Mouse (Mus musculus): ENCODE data around the gene 3110040M04Rik. TPM values are rescaled to one million over a fixed set of nuclear protein-coding genes. Genes with fewer than 3 reads are reported as not detected.

The 3110040M04Rik gene
- total RNA-seq, 2 experiments from 2014 or later, result not detected

DNA sequence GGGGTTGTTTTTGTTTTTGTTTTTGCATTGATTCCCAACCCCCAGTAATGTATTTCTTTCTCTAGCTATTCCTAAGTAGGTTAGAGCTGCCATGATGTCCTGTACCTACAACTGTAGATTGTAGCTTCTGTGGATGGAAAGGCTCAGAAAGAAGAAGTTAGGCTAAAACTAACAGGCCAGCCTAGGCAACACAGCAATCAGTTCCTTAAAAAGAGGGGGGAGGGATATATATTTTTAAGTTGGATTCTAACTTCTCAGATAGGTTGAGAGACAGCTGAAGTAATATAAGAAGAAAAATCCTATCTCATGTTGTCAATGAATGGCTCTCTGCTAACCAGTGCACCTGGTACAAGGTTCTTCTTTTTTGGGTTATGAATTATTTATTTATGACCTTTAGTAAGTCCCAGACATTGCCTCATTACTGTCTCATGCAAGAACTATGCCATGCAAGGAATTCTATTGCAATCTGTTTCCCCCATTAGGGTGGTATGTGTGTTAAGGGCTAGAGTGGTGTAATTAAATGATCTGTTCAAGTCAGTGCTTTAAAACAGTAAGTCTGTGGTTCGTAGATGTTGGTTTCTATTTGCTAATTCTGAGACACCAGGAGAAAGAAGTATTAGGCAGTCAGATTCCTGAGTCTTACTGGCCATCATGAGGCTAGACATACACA lies 24.5 kb downstream of the 3110040M04Rik start:
- intact Hi-C loops (cut with DNase I), result no loop called here
- no peak for DNase-seq

DNA sequence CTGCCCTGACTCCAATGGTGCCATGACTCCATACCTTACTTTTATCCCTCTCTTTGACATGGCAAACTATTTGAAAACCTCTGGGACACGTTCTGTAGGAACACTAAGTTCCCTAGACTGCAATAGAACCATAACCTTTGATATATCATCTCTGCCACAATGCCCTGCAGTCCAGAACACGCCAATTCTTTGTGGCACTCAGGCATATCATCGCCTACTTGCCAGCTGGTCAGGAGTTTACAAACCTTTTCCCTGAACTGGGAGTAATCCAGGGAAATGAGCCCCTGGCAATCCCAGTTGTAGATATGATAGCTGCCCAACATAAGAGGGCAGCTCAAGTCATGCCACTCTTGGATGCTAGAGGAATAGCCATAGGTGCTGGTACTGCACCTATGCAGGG lies 28.4 kb downstream of the 3110040M04Rik start:
- intact Hi-C loops (cut with DNase I), result no loop called here
- no peak for DNase-seq

DNA sequence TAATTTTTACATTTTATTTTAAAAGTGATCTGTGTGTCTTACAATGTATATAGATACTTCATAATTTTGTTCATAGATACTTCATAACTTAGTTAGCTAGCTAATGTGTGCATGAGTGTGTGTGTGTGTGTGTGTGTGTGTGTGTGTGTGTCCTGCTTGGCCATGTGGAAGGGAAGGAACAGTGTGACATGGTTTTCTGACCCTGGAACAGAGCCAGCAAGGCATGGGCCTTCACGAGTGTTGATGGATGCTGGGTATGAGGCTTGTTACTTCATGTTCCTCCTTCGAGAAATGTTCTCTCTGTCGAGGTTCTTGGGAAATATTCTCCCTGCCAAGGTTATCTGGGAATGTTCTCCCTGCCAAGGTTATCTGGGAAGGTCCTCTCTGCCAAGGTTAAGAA lies 29.8 kb downstream of the 3110040M04Rik start:
- intact Hi-C loops (cut with DNase I), result no loop called here
- DNase-seq, result no peak

DNA sequence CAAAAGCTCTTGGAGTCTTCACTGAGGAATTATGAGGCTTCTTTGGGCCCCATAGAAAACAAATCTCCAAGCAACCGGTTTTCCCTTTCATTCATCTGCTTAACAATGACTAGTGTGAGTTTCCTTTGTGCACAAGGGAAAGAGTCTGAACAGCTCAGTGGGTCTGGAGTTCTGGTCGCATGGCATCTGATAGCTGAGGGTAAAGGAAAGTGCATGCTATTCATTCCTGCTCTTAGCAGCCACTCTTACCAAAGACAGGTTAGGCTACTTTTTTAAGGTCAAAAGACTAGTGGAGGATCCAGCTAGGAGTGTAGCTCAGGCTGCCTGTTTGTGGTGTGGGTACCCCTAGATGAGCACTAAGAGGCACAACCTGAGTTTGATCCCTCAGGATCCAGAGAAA lies 31.7 kb downstream of the 3110040M04Rik start:
- no peak for DNase-seq
- intact Hi-C loops (cut with DNase I), result loop anchor here (5.0 kb wide), 1 partner anchor 107 kb away; the partner anchor contains the start of gene Ivns1abp

DNA sequence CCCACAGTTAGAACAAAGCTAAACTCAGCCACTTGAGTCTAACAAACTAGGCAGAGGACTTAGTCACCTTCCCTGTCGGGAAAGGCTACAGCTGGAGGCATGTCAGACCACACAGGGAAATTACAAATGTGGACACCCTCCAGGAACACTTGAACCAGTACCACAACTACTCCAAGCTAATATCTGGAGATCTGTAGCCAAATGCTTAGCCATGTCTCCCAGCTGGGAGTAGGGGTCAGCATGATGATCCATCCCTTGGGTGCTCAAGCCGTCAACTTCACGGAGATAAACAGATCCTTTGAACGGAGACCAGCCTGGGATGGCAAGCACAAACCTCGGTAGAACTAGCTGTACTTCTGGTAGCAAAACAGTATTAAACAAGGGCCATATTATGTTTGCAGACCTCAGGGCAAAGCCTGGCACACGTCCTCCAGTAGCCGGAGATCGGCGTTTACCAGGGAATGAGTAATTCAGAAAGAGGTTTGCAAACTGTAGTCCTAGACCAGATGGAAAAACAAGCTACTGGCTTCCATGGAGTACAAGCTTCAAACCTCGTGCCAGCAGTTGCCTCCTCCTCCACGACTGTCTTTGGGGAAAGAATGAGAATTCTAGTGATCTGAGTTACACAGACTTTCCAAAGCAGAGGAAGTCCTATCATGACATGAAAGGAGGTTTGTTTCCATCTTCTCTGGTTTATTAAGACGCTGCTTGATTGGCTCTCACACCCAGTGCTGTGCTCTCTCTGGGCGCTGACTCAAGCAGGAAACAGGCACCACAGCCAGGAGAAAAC lies 32.4 kb downstream of the 3110040M04Rik start:
- DNase-seq, result peak; percentile 37 to 61
- intact Hi-C loops (cut with DNase I), result loop anchor here (5.0 kb wide), 1 partner anchor 106 kb away; the partner anchor contains the start of gene Ivns1abp

DNA sequence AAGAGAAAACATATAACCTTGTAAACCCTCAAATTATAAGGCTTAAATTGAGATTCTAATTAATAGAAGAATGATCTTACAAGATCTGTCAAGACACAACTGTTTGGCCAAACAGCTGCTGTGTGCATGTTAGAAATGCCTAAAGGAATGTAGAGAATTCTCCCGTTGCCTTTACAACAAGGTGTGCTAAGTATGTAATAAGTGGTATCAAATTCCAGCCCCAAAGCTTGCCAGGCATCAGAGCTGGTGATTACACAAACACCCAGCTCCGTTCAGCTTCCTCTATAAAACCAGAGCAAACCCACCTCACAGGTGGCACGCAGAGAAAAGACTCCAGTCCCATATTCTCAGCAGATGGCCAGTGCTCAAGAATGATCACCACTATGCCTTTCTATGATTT lies 33.9 kb downstream of the 3110040M04Rik start:
- intact Hi-C loops (cut with DNase I), result loop anchor here (5.0 kb wide), 1 partner anchor 105 kb away; the partner anchor contains the start of gene Ivns1abp
- no peak for DNase-seq

DNA sequence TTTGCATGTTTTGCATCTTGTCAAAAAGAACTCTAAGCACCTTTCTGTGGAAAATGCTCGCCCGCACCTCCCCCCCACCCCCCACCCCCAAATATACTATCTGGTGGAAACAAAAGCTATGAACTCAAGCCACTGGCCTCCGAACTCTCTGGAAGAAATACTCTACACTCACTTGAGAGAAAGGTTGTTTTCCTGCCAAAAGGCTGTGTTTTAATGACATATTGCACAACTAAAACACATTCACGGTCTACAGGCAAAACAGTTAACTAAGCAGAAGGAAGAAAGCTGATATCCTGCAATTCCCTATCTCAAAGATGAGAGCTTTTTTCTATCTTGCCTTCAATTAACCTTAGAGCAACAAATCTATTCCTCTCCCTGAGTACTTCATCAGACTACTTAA lies 39.4 kb downstream of the 3110040M04Rik start:
- intact Hi-C loops (cut with DNase I), result no loop called here

DNA sequence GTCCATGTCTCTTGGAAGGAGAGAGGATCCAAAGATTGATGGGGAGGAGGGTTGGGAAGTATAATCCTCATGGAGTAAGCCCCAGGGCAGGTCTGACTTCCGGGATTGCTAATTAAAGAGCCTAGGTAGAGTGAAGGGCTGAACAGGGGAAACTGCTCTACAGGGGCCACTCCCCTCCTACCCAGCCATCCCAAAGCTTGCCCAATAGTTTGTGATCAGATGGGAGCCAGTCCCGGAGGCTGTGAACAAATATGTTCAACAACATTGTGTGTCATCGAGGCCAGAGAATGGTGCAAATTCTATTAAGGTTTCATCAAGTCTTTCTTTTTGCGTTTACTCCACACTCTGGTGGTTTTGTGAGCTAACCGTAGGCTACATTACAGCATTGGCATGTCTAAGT lies 40.1 kb downstream of the 3110040M04Rik start:
- intact Hi-C loops (cut with DNase I), result no loop called here
- no peak for DNase-seq

More for the DNA sequence above, 39.4 kb downstream of the 3110040M04Rik start:
- no peak for DNase-seq

DNA sequence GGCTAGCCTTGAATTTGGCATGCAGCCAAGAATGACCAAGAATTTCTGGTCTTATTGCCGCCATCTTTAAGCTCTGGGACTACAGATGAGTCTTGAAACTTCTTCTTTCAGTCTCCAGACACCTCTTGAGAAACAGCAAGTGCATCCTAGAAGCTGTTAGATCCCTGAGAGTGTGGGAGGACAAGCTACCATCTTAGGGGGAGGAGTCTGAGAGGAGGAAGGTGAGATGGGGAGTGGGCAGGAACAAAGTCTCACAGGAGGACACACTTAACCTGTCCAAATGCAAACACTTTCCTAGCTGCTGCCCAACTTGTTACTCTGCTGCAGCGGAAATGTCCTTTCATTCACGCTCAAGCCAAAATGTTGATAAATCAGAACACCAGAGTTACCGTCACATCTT lies 40.8 kb downstream of the 3110040M04Rik start:
- intact Hi-C loops (cut with DNase I), result no loop called here
- DNase-seq, result no peak

DNA sequence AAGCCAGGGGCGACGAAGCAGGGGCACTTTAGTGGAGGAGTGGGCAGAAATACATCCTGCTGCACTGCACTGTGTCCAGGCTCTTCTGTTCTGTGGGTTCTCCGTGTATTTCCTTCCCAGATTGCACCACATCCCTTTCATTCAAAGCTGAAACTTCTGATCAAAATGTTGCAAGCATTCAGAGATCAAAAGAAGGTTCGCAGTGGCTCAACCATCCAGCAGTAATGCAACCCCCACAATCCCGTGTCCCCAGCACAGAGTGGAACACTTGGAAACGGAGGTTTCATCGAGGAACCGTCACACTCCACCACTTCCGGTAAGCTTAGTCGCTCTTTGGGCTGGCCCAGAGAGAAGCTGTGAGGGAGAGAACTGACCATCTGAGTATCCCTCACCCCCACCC lies 41.2 kb downstream of the 3110040M04Rik start:
- intact Hi-C loops (cut with DNase I), result no loop called here
- DNase-seq, result no peak

DNA sequence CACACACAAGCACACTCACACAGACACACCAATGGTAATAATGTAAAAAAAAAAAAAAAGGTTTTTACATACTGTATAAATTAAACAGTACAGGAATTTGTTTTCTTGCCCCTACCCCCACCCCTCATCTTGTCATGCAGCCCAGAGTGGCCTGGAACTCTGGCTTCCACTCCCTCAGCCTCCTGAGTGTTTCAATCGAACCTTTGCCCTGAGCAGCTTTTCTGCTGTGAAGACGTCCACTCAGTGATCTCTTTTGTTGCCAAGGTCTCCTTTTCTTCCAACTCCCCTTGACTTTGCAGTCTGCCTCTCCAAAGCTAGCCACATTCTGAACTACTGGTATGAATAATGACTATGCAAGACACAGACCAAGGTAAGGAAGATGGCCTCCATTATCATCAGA lies 41.9 kb downstream of the 3110040M04Rik start:
- intact Hi-C loops (cut with DNase I), result no loop called here
- DNase-seq, result no peak

DNA sequence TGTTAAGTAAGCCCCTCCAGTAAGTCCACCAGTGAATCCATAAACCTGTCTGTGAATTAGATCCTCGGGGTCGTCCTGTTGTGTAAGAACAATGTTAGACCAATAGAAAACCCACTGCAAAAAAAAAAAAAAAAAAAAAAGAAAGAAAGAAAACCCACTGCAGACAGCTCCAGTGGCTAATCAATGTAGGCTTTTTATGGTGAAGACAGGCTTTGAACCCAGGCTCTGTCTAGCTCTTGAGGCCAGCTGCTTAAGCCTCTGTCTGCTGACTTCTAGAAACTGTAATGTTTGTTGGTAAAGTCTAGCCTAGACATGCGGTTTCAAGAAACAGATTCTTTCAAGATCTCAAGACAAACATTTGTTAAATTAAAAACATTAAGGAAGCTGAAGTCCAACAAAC lies 46.2 kb downstream of the 3110040M04Rik start:
- intact Hi-C loops (cut with DNase I), result loop anchor here (5.0 kb wide), 1 partner anchor 92 kb away; the partner anchor contains the start of gene Ivns1abp
- DNase-seq, result no peak

DNA sequence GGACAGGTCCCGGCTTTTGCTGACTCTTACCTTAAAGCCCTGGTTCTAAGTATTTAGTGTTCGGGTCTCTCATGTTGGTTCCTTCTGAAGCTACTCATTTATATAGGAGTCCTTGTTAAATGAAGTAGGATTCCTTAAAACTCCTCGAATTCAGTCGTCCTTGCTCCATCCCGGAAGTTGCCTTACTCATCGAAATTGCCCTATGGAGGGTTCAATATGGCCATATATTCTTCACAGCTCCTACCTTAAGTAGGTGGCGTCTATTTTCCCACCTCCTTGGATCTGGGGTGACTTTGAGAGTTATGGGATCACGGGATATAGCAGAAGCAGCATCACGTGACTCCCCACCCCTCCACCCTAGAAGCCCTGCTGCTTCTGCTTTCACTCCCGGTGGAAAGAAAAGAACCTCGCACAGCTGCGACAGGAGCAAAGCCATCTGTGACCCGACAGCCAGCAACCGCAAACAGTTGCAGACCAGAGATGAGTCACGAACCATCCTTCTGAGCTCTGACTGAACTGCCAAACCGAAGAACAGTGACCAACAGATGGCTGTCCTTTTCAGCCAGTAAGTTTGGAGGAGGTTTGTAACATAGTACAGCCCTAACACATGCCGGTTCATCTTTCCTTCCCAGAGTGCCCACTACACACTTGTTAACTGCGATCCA lies 46.7 kb downstream of the 3110040M04Rik start:
- intact Hi-C loops (cut with DNase I), result loop anchor here (5.0 kb wide), 1 partner anchor 92 kb away; the partner anchor contains the start of gene Ivns1abp
- peak; percentile 60 to 69 for DNase-seq

DNA sequence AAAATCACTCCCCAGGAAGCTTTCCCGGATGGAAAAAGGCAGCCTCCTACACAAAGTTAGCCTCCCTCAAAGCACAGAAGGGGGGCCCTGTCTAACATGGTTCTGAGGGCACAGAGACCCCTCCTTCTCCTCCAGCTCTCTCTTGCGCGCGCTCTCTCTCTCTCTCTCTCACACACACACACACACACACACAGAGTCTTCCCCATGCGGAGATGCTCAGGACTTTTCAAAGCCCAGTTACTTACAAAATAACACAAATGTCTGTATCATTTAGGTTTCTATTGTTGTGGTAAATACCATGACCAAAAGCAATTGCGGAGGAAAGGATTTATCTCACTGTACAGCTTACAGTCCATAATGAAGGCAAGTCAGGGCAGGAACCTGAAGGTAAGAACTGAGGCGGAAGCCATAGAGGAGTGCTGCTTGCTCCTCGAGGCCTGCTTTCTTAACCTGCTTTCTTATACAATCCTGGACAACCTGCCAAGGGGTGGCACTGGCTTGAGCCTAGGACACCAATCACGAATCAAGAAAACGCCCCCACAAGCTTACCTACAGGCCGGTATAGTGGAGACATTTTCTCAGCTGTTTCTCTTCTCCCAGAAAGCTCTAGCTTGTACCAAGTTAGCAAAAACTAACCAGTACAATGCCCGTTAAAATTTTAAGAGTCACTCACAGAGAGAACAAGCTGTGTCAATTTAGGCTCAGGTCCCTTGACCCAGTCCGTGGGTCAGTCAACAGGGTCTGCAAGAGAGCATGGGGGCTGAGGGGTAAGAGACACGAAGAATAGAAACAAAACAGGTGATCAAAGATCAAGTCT lies 47.5 kb downstream of the 3110040M04Rik start:
- intact Hi-C loops (cut with DNase I), result loop anchor here (5.0 kb wide), 1 partner anchor 91 kb away; the partner anchor contains the start of gene Ivns1abp
- no peak for DNase-seq

Other genes starting within 250 kb of the 3110040M04Rik start
- gene Hmcn1, start 210.7 kb upstream of the 3110040M04Rik start, total RNA-seq (2021), result 10 to 100 TPM; 12.9 to 13.1 TPM
- under 1 TPM; 0.39 to 0.84 TPM for gene Gm47985, start 21.6 kb upstream of the 3110040M04Rik start, total RNA-seq (2021)
- gene Gm8947, start 11.7 kb upstream of the 3110040M04Rik start, total RNA-seq (2021), result not detected
- gene Gm47995, start 5.7 kb upstream of the 3110040M04Rik start, total RNA-seq (2021), result not detected
- gene Gm47996, start 6.0 kb downstream of the 3110040M04Rik start, total RNA-seq (2021), result not detected
- 100 to 1,000 TPM; 774 to 837 TPM for gene Ivns1abp, start 140.4 kb downstream of the 3110040M04Rik start, total RNA-seq (2021)
- 1 to 10 TPM; 7.0 to 8.8 TPM for gene Swt1, start 224.3 kb downstream of the 3110040M04Rik start, total RNA-seq (2021)
- 10 to 100 TPM; 20.0 to 20.3 TPM for gene Trmt1l, start 224.4 kb downstream of the 3110040M04Rik start, total RNA-seq (2021)